Mouse (Mus musculus): ENCODE results near the gene Smyd4. TPM values are rescaled to one million over a fixed set of nuclear protein-coding genes. Genes with fewer than 3 reads are reported as not detected.
A peak's percentile ranks its signal among the peaks of the same experiment; 100 is the strongest.

Smyd4 gene
- polyA plus RNA-seq, 1 experiment from 2014 or later: 10.9 TPM

DNA sequence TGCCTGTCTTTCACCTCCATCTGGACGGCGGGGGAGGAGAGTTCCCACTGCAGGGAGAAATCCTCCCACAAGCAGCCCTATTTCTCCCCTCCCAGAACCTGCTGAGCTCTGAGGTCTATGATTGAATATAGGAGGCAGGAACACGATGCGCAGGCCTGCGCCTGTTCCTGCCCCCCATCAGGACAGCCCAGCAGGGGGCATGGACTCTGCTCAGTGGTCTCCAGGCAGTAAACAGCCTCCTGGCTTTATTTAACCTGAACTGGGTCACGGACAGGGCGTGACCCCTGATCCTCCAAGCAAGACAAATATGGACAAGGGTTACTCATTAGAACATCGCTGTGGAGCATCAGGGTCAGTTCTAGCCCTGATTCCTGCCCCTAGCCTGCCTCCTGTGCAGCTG lies 95.5 kb downstream of the Smyd4 start:
- no peaks in the 10 kb centered on the region for H3K4me1 ChIP-seq
- no peak overlapping the region for H3K4me3 ChIP-seq (replicated peaks)
- no peak overlapping the region for H3K4me2 ChIP-seq
- no peak overlapping the region for H3K27ac ChIP-seq
- no peaks in the 10 kb centered on the region for H3K9me3 ChIP-seq
- no peak overlapping the region for H3K9ac ChIP-seq
- H3K27me3 ChIP-seq (replicated peaks): no peaks in the 10 kb centered on the region
- H3K36me3 ChIP-seq: peaks cover 11% of the 10 kb centered on the region
- ATAC-seq (ENCODE audit: insufficient read depth, low FRiP score, low read depth): peak; percentile 53; the same call in 1 of the 2 replicates
- WGBS: 54% methylated on average over 8 of the region's 8 CpGs

DNA sequence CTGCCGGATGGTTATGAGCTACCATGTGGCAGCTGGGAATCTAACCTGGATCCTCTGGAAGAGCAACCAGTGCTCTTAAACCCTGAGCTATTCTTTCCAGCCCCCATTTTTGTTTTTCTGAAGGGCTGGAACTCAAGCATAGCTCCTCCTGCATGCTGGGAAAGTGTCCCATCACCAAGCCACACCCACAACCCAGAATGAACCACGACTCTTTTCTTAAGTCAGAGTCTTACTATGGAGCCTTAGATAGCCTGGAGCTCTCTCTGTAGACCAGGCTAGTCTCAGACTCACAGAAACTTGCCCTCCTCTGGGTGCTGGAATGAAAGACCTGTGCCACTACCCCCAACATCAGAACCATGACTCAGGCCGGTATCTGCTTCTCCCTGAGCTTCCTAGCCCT lies 100.3 kb downstream of the Smyd4 start:
- H3K27me3 ChIP-seq (replicated peaks): no peaks in the 10 kb centered on the region
- WGBS: 72% methylated on average over 3 of the region's 3 CpGs

DNA sequence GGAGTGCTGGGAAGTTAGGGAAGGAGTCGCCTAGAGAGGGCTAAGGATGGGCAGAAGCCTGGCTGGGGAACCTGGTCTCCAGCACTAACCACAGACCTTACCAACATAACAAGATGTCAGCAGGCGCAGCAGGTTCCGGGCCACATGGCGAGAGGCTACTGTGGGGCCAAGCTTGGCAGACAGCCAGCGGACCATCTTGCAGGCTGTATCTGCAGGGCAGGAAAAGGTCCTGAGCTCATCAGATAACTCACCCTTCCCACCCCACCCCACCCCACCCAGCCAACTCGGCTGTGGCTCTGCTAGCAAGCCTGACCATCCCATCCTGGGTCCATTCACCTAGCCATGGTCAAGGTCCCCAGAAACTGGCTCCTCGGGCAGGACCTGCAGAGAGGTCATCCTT lies 101.5 kb downstream of the Smyd4 start:
- H3K9ac ChIP-seq: no peak overlapping the region
- peaks cover 11% of the 10 kb centered on the region for H3K36me3 ChIP-seq
- WGBS: 72% methylated on average over 7 of the region's 7 CpGs

More for the DNA sequence above, 100.3 kb downstream of the Smyd4 start:
- ATAC-seq (ENCODE audit: insufficient read depth, low FRiP score, low read depth): no peak
- H3K4me3 ChIP-seq (replicated peaks): no peak overlapping the region
- H3K4me2 ChIP-seq: no peak overlapping the region
- H3K27ac ChIP-seq: no peak overlapping the region
- no peaks in the 10 kb centered on the region for H3K9me3 ChIP-seq
- H3K4me1 ChIP-seq: peaks cover 2% of the 10 kb centered on the region
- no peak overlapping the region for H3K9ac ChIP-seq
- H3K36me3 ChIP-seq: peaks cover 14% of the 10 kb centered on the region

DNA sequence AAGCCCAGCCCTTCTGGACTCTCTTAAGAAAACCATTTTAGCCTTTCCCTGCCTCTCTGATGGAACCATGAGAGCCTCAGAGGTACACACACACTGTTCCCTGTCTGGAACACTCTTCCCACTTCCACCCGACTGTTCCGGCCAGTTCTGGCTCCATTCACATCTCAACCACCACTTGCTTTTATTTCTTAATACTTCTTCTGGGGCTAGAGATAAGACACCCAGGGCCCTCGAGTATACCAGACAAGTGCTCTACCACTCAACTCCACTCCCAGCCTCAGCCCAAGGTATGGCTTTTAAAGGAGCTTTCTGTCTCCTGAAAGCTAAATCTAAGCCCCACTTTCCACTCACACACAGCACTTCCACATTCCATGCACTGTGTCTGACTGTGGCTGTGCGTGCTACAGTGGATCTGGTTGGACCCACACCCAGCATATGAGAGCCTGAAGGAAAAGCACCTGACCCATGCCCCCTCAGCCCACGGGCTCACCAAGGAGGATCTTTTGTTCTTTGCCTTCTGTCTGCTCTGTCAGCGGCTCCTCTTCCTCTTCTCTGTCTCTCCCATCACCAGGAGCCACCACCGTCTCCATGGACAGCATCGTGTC lies 102.2 kb downstream of the Smyd4 start:
- no peak overlapping the region for H3K4me3 ChIP-seq (replicated peaks)
- H3K4me1 ChIP-seq: peaks cover 16% of the 10 kb centered on the region
- no peaks in the 10 kb centered on the region for H3K27me3 ChIP-seq (replicated peaks)
- no peak overlapping the region for H3K9ac ChIP-seq
- peaks cover 10% of the 10 kb centered on the region for H3K36me3 ChIP-seq
- H3K4me2 ChIP-seq: no peak overlapping the region
- 82% methylated on average over 8 of the region's 8 CpGs for WGBS
- no peaks in the 10 kb centered on the region for H3K9me3 ChIP-seq
- no peak overlapping the region for H3K27ac ChIP-seq
- ATAC-seq (ENCODE audit: insufficient read depth, low FRiP score, low read depth): peak; percentile 16; the same call in 1 of the 2 replicates

More for the DNA sequence above, 101.5 kb downstream of the Smyd4 start:
- no peaks in the 10 kb centered on the region for H3K9me3 ChIP-seq
- H3K4me1 ChIP-seq: peaks cover 9% of the 10 kb centered on the region
- no peak overlapping the region for H3K27ac ChIP-seq
- no peak overlapping the region for H3K4me2 ChIP-seq
- H3K4me3 ChIP-seq (replicated peaks): no peak overlapping the region
- ATAC-seq (ENCODE audit: insufficient read depth, low FRiP score, low read depth): peak; percentile 16; the same call in 1 of the 2 replicates
- no peaks in the 10 kb centered on the region for H3K27me3 ChIP-seq (replicated peaks)

DNA sequence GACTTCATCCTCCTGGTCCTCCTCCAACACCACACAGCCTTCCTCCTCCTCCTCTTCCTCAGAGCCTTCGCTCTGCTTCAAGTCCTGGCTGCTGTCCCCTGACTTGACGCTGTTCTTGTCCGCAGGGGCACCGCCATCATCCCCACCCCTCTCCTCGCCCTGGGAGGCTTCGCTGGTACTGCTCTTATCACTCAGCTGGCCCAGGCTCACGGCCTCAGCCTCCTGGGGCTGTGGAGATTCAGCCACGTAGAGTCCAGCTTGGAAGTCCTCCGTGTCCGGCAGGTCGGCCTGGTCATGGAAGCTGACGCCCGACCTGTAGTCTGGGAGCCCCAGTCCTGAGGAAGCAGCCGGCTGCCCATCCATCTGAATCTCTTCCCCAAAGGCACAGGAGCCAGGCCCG lies 102.7 kb downstream of the Smyd4 start:
- peaks cover 16% of the 10 kb centered on the region for H3K4me1 ChIP-seq
- 84% methylated on average over 15 of the region's 15 CpGs for WGBS
- no peaks in the 10 kb centered on the region for H3K27me3 ChIP-seq (replicated peaks)
- H3K4me2 ChIP-seq: no peak overlapping the region
- H3K27ac ChIP-seq: no peak overlapping the region
- no peaks in the 10 kb centered on the region for H3K9me3 ChIP-seq
- peaks cover 10% of the 10 kb centered on the region for H3K36me3 ChIP-seq
- no peak for ATAC-seq (ENCODE audit: insufficient read depth, low FRiP score, low read depth)
- H3K9ac ChIP-seq: no peak overlapping the region
- H3K4me3 ChIP-seq (replicated peaks): no peak overlapping the region

DNA sequence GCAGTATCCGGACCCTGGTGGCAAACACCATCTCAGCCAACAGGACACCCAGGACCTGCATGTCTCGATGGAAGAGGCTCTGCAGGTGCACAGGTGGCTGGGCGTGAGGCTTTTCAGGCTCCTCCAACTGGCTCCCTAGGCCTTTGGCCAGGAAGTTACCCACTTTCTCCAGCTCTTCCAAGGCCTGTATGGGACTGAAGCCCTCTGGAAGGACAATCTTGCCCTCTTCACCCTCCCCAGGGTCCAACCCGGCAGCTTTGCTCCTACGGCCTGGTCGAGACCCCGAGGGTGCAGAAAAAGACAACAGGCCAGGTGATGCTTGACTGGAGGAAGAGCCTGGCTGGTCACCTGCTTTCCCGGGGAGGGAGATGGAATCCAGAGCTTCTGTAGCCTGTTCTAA lies 103.8 kb downstream of the Smyd4 start:
- Histone ChIP-seq H3K27ac (no peak overlapping the region), H3K4me1 (peaks cover 16% of the 10 kb centered on the region), H3K4me2 (no peak overlapping the region), H3K9ac (no peak overlapping the region), H3K36me3 (peaks cover 10% of the 10 kb centered on the region), H3K27me3 (replicated peaks) (no peaks in the 10 kb centered on the region), H3K9me3 (no peaks in the 10 kb centered on the region), H3K4me3 (replicated peaks) (no peak overlapping the region)
- WGBS: 91% methylated on average over 8 of the region's 8 CpGs
- ATAC-seq (ENCODE audit: insufficient read depth, low FRiP score, low read depth): no peak

DNA sequence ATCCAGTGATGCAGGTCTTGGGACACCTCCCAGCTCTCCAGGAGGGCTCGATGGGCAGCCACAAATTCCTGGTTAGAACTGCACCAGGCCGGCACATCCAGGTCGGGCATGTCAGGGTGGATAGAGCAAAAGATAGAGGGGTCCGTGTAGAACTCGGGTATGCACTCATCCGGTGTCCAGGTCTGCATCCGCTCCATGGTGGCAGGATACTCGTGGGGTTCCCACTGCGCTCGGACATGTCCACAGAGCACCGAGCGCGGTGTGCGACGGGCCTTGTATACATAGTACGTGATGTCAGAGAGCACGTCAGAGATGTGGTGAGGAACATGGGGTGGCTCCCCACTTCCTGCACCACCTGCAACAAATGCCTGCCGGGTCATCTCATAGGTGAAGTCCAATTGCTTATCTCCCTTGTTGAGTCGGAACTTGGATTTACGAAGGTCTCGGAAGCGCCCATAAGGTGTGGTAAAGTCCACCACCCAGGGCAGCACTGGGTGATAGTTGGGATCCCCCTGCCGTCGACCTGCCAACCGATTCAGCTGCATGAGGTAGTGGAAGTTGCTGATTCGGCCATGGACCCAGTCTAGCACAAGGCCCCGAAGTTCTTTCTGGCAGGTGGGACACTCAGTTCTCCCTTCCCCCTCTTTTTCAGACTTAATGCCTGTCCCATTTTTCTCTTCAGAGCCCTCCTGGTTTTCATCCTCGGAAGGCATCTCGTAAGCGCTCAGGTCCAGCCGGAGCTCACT lies 104.8 kb downstream of the Smyd4 start:
- no peak overlapping the region for H3K9ac ChIP-seq
- no peaks in the 10 kb centered on the region for H3K9me3 ChIP-seq
- H3K4me1 ChIP-seq: peaks cover 17% of the 10 kb centered on the region
- H3K36me3 ChIP-seq: peaks cover 10% of the 10 kb centered on the region
- H3K27me3 ChIP-seq (replicated peaks): no peaks in the 10 kb centered on the region
- H3K27ac ChIP-seq: no peak overlapping the region
- WGBS: 89% methylated on average over 31 of the region's 31 CpGs
- peak overlapping the region; percentile 98; the same call in 1 of the 2 replicates for H3K4me2 ChIP-seq
- no peak for ATAC-seq (ENCODE audit: insufficient read depth, low FRiP score, low read depth)
- H3K4me3 ChIP-seq (replicated peaks): no peak overlapping the region

DNA sequence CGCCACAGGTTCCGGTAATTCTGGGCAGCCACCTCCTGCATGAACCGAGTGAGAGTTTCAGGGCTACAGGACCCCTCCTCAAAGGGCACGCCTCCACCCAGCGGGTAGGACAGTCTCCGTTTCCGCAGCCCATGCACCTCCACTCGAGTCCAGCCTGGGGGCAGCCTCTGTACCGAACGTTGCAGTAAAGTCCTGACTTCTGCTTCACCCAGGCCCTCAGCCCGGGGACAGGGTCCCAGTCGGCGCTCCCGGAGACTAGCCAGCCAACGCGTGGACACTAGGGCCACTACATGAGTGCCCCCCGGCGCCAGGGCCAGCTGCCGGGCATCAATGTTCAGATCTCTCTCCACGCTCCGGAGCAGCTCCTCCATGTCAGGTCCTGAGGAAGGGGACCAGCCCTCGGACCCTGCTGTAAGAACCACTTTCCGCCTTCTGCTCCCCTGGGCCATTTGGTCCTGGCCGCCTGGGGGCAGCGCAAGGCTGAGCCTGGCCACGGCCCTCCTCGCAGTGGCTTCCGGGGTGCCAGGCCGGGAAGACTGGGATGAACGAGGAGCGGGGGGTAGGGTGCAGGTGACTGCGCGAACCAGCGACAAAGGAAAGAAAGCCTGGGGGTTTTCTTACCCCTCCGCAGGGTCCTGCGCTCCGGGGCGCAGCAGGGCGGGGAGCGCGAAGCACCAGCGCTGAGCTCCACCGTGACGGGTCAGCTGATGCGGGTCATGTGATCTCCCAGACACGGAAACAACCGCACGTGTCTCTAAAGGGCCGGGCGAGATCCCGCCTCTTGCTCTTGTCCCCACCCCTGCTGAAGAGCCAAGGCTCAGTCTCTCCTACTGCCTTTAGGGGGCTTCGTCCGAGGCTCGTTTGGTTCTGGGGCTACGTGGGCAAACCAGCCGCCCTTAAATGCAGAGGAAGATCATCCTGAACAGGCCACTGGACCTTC lies 106.0 kb downstream of the Smyd4 start, which contains the start of gene Wdr81:
TSS of gene Wdr81 (minus strand) at position 727 of the 940 bp plus-strand sequence.
- peak within 1 kb of the TSS; percentile 63 for H3K9ac ChIP-seq
- peak within 1 kb of the TSS; percentile 98 for H3K4me2 ChIP-seq
- WGBS: 1% methylated on average over 56 of the region's 56 CpGs
- peak within 1 kb of the TSS; percentile 61 for H3K27ac ChIP-seq
- H3K36me3 ChIP-seq: peaks cover 1% of the 10 kb centered on the region; the same call in 1 of the 2 replicates
- peak within 1 kb of the TSS; percentile 62 for H3K4me3 ChIP-seq (replicated peaks)
- no peaks in the 10 kb centered on the region for H3K9me3 ChIP-seq
- peaks cover 19% of the 10 kb centered on the region for H3K4me1 ChIP-seq
- ATAC-seq (ENCODE audit: insufficient read depth, low FRiP score, low read depth): peak; percentile 92
- H3K27me3 ChIP-seq (replicated peaks): no peaks in the 10 kb centered on the region

Small RNA genes within 50 kb of the gene (microRNA-seq; reads per million reads assigned to microRNA genes)
- gene Gm47300: not detected

Other genes with a start within 250 kb of the Smyd4 start
- gene Hic1, start 178.9 kb upstream of the Smyd4 start, polyA plus RNA-seq (2015; fragmentation: Nextera tagmentation; extraction: Ambion mirVana): 25.3 and 28.0 TPM in 2 replicates
- gene Ovca2, start 169.6 kb upstream of the Smyd4 start, polyA plus RNA-seq (2015; fragmentation: Nextera tagmentation; extraction: Ambion mirVana): 21.0 and 22.2 TPM in 2 replicates
- gene Dph1, start 157.2 kb upstream of the Smyd4 start, polyA plus RNA-seq (2015; fragmentation: Nextera tagmentation; extraction: Ambion mirVana): 18.4 and 21.3 TPM in 2 replicates
- 2.2 and 2.3 TPM in 2 replicates for gene Rtn4rl1, start 154.7 kb upstream of the Smyd4 start, polyA plus RNA-seq (2015; fragmentation: Nextera tagmentation; extraction: Ambion mirVana)
- gene Rpa1, start 109 bp upstream of the Smyd4 start, polyA plus RNA-seq (2015; fragmentation: Nextera tagmentation; extraction: Ambion mirVana): 98.5 and 101 TPM in 2 replicates
- 49.5 and 62.5 TPM in 2 replicates for gene Serpinf1, start 74.3 kb downstream of the Smyd4 start, polyA plus RNA-seq (2015; fragmentation: Nextera tagmentation; extraction: Ambion mirVana)
- gene Serpinf2, start 91.2 kb downstream of the Smyd4 start, polyA plus RNA-seq (2015; fragmentation: Nextera tagmentation; extraction: Ambion mirVana): 50.0 and 64.1 TPM in 2 replicates
- gene Wdr81, start 106.3 kb downstream of the Smyd4 start, polyA plus RNA-seq (2015; fragmentation: Nextera tagmentation; extraction: Ambion mirVana): 6.0 and 6.4 TPM in 2 replicates
- gene Tlcd2, start 113.3 kb downstream of the Smyd4 start, polyA plus RNA-seq (2015; fragmentation: Nextera tagmentation; extraction: Ambion mirVana): 19.7 and 22.3 TPM in 2 replicates
- 49.9 and 58.6 TPM in 2 replicates for gene Prpf8, start 138.4 kb downstream of the Smyd4 start, polyA plus RNA-seq (2015; fragmentation: Nextera tagmentation; extraction: Ambion mirVana)
- 1.0 and 1.1 TPM in 2 replicates for gene Rilp, start 161.7 kb downstream of the Smyd4 start, polyA plus RNA-seq (2015; fragmentation: Nextera tagmentation; extraction: Ambion mirVana)
- 6.3 and 7.1 TPM in 2 replicates for gene Scarf1, start 165.1 kb downstream of the Smyd4 start, polyA plus RNA-seq (2015; fragmentation: Nextera tagmentation; extraction: Ambion mirVana)
- gene Slc43a2, start 183.3 kb downstream of the Smyd4 start, polyA plus RNA-seq (2015; fragmentation: Nextera tagmentation; extraction: Ambion mirVana): 4.9 and 6.3 TPM in 2 replicates
- 82.4 and 83.4 TPM in 2 replicates for gene Pitpna, start 239.7 kb downstream of the Smyd4 start, polyA plus RNA-seq (2015; fragmentation: Nextera tagmentation; extraction: Ambion mirVana)

Measured in stomach, embryonic 15.5 days (tissue).